Mouse (Mus musculus) myocyte (in vitro differentiated cells): ENCODE measurements around the gene Itpr3. TPM values are rescaled to one million over a fixed set of nuclear protein-coding genes. Genes with fewer than 3 reads are reported as not detected.

ENCODE experiments used
- H3K27me3 ChIP-seq: one replicate; pipeline ENCODE4 v1.6.1; 2011; ENCODE audit not compliant: control insufficient read depth, insufficient read depth, insufficient read length
- H3K36me3 ChIP-seq: one replicate; pipeline ENCODE4 v1.6.1; 2011; ENCODE audit not compliant: control insufficient read depth, insufficient read depth
- H3K4me2 ChIP-seq: one replicate; pipeline ENCODE4 v1.6.1; 2011; ENCODE audit warnings: low read depth, control low read depth
- H3K4me3 ChIP-seq: one replicate; pipeline ENCODE4 v1.5.1; 2011; ENCODE audit warnings: mild to moderate bottlenecking, control low read depth, moderate library complexity
- H3K79me2 ChIP-seq: one replicate; pipeline ENCODE4 v1.6.1; 2011; ENCODE audit not compliant: control insufficient read depth, insufficient read depth
- H3ac ChIP-seq: one replicate; pipeline ENCODE4 v1.6.1; 2011; ENCODE audit not compliant: control insufficient read depth, insufficient read length
- CEBPB ChIP-seq: IDR thresholded peaks from 2 replicates; pipeline ENCODE4 v1.6.1; 2011; ENCODE audit warnings: mild to moderate bottlenecking, moderate library complexity; ENCODE audit not compliant: poor library complexity, insufficient read depth, severe bottlenecking
- E2F4 ChIP-seq: IDR thresholded peaks from one replicate; pipeline ENCODE4 v1.6.1; 2011; ENCODE audit warnings: mild to moderate bottlenecking, control low read depth, moderate library complexity; ENCODE audit not compliant: insufficient read depth
- MAX ChIP-seq: IDR thresholded peaks from one replicate; pipeline ENCODE4 v1.6.1; 2011; ENCODE audit warnings: low read depth, mild to moderate bottlenecking, control low read depth
- MYOD1 ChIP-seq, 3 experiments: IDR thresholded peaks; one replicate each; pipeline ENCODE4 v1.6.1; 2011; ENCODE audit warnings: control low read depth in 2 of 3, low read depth in 2 of 3, mild to moderate bottlenecking in 2 of 3, moderate library complexity in 1 of 3; ENCODE audit not compliant: insufficient read length in 2 of 3, control insufficient read depth in 1 of 3
- MYOG ChIP-seq, 3 experiments: IDR thresholded peaks; one replicate each; pipeline ENCODE4 v1.6.1; 2011; ENCODE audit warnings: control low read depth in 2 of 3, low read depth in 2 of 3, mild to moderate bottlenecking in 2 of 3; ENCODE audit not compliant: insufficient read length in 2 of 3, control insufficient read depth in 1 of 3, insufficient read depth in 1 of 3
- POLR2A ChIP-seq: IDR thresholded peaks from one replicate; pipeline ENCODE4 v1.6.1; 2011; ENCODE audit warnings: low read depth, mild to moderate bottlenecking, control low read depth, moderate library complexity; ENCODE audit not compliant: insufficient read length
- POLR2AphosphoS2 ChIP-seq: IDR thresholded peaks from one replicate; pipeline ENCODE4 v1.6.1; 2011; ENCODE audit warnings: low read depth, control low read depth; ENCODE audit not compliant: insufficient read length
- REST ChIP-seq: IDR thresholded peaks from one replicate; pipeline ENCODE4 v1.6.1; 2011; ENCODE audit warnings: mild to moderate bottlenecking, control low read depth, moderate library complexity; ENCODE audit not compliant: insufficient read depth, insufficient read length
- SRF ChIP-seq: IDR thresholded peaks from one replicate; pipeline ENCODE4 v1.6.1; 2011; ENCODE audit warnings: low read depth; ENCODE audit not compliant: control insufficient read depth, insufficient read length
- TCF12 ChIP-seq: IDR thresholded peaks from one replicate; pipeline ENCODE4 v1.6.1; 2011; ENCODE audit warnings: mild to moderate bottlenecking, control low read depth; ENCODE audit not compliant: poor library complexity, insufficient read depth, severe bottlenecking
- TCF3 ChIP-seq: IDR thresholded peaks from one replicate; pipeline ENCODE4 v1.6.1; 2011; ENCODE audit warnings: low read depth, control low read depth; ENCODE audit not compliant: insufficient read length
- USF1 ChIP-seq: IDR thresholded peaks from one replicate; pipeline ENCODE4 v1.6.1; 2011; ENCODE audit warnings: low read depth, mild to moderate bottlenecking, control low read depth, moderate library complexity
- polyA plus RNA-seq: library from polyadenylated mRNA; unstranded; fragments of >200 nt; fragmentation: generic; extraction: Trizol; gene quantifications from one replicate; pipeline ENCODE4 v1.2.1, GENCODE M21; 2012; ENCODE audit warnings: missing spikeins

The Itpr3 gene
- polyA plus RNA-seq, 1 experiment: 22.2 TPM

GRCm38 (mm10) chr17:27063717-27064116, 6.6 kb downstream of the Itpr3 start:
- H3K4me3 ChIP-seq: no peak overlapping the region
- H3K36me3 ChIP-seq: no peaks in the 10 kb centered on the region
- TF ChIP-seq MYOG (IDR thresholded peaks at IDR 0.05; ENCODE audit: control insufficient read depth in 1 of 3, insufficient read depth in 1 of 3, insufficient read length in 2 of 3, low read depth in 2 of 3): peak in 1 of 3 experiments; percentile 66
- TF ChIP-seq POLR2AphosphoS2: no peak
- TF ChIP-seq REST: no peak
- TF ChIP-seq CEBPB: no peak
- TF ChIP-seq USF1: no peak
- no peak for TF ChIP-seq POLR2A
- no peak for TF ChIP-seq E2F4
- no peak for TF ChIP-seq SRF
- TF ChIP-seq TCF12: no peak
- peak in 1 of 3 experiments; percentile 36 for TF ChIP-seq MYOD1 (IDR thresholded peaks at IDR 0.05; ENCODE audit: control insufficient read depth in 1 of 3, insufficient read length in 2 of 3, low read depth in 2 of 3)
- TF ChIP-seq TCF3: no peak
- peak overlapping the region; percentile 61 for H3K4me2 ChIP-seq
- H3K27me3 ChIP-seq: no peaks in the 10 kb centered on the region
- H3K79me2 ChIP-seq: peaks cover 19% of the 10 kb centered on the region
- no peak overlapping the region for H3ac ChIP-seq

- Histone ChIP-seq H3K4me3 (no peak overlapping the region), H3ac (no peak overlapping the region), H3K36me3 (no peaks in the 10 kb centered on the region), H3K79me2 (peaks cover 14% of the 10 kb centered on the region), H3K4me2 (peak overlapping the region; percentile 61), H3K27me3 (no peaks in the 10 kb centered on the region)
- TF ChIP-seq MAX: no peak
- TF ChIP-seq MYOG (IDR thresholded peaks at IDR 0.05; ENCODE audit: control insufficient read depth in 1 of 3, insufficient read depth in 1 of 3, insufficient read length in 2 of 3, low read depth in 2 of 3): peak in 1 of 3 experiments; percentile 30
- TF ChIP-seq POLR2AphosphoS2: no peak
- TF ChIP-seq MYOD1 (IDR thresholded peaks at IDR 0.05; ENCODE audit: control insufficient read depth in 1 of 3, insufficient read length in 2 of 3, low read depth in 2 of 3): peak in 1 of 3 experiments; percentile 48
- no peak for TF ChIP-seq SRF
- no peak for TF ChIP-seq CEBPB
- TF ChIP-seq TCF3: no peak
- no peak for TF ChIP-seq TCF12
- no peak for TF ChIP-seq E2F4
These were observed 7.1 kb downstream of the Itpr3 start for GRCm38 (mm10) chr17:27064195-27064594.

DNA sequence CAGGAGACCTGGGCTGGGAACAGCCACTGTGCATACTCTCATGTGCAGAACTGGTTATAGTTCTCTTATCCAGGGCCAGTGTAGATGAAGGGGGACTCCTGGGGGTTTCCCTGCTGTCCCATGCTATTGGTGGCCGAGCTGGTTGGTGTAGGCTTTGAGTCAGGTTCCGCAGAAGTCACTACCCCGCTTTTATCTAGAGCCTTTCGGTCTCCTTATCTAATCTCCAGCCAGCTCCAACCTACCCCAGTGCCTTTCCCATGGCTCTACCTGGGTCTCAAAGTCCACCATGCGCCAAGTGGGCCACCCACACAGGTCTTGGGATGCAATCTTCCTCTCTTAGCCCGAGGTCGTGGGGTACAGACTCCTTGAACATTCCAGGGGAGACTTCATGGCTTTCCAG, 9.0 kb downstream of the Itpr3 start:
- Histone ChIP-seq H3K36me3 (no peaks in the 10 kb centered on the region), H3K4me3 (no peak overlapping the region), H3K27me3 (no peaks in the 10 kb centered on the region), H3K79me2 (peaks cover 8% of the 10 kb centered on the region), H3K4me2 (no peak overlapping the region), H3ac (no peak overlapping the region)
- TF ChIP-seq MYOG (IDR thresholded peaks at IDR 0.05; ENCODE audit: control insufficient read depth in 1 of 3, insufficient read depth in 1 of 3, insufficient read length in 2 of 3, low read depth in 2 of 3): no peak
- no peak for TF ChIP-seq POLR2AphosphoS2
- no peak for TF ChIP-seq REST
- no peak for TF ChIP-seq TCF12
- no peak for TF ChIP-seq TCF3

DNA sequence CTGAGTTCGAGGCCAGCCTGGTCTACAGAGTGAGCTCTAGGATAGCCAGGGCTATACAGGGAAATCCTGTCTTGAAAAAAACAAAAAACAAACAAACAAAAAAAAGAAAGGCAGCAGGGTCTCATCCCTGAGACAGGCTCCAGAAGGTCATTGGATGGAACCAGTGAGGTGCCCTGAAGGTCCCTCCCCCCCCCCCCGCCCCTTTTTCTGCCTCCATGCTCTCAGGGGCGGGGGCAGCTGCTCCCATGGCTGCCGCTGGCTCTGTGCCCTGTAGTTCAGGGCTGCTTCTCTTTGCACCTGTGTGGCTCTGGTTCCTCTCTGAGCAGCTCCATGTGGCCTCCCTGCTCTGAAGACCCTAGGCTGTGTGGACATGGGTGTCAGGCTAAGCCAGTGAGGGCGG, 12.0 kb downstream of the Itpr3 start:
- H3K27me3 ChIP-seq: no peaks in the 10 kb centered on the region
- no peaks in the 10 kb centered on the region for H3K36me3 ChIP-seq
- no peak overlapping the region for H3K4me2 ChIP-seq
- H3K4me3 ChIP-seq: no peak overlapping the region
- no peaks in the 10 kb centered on the region for H3K79me2 ChIP-seq
- no peak overlapping the region for H3ac ChIP-seq
- no peak for TF ChIP-seq TCF12
- peak in 1 of 3 experiments; percentile 5 for TF ChIP-seq MYOD1 (IDR thresholded peaks at IDR 0.05; ENCODE audit: control insufficient read depth in 1 of 3, insufficient read length in 2 of 3, low read depth in 2 of 3)

DNA sequence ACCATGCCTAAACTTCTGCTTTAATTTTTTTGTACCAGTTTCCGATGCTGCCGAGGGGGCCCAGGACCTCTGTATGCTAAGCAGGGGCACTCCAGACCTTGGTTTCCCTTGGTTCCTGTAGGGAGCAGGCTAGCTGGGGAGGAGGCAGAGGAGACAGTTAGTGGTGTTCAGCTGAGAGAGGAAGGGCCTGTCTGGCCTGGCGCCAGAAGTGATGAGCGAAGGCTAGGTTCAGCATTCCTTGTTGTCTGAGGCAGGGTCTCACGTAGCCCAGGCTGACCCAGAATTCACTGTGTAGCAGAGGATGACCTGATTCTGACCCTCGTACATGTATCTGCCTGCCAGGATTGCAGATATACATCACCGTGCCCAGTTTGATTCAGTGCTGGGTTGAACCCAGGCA, 13.8 kb downstream of the Itpr3 start:
- TF ChIP-seq E2F4 (no peak), REST (no peak)
- no peaks in the 10 kb centered on the region for H3K27me3 ChIP-seq
- no peaks in the 10 kb centered on the region for H3K79me2 ChIP-seq
- H3K4me2 ChIP-seq: no peak overlapping the region
- H3K4me3 ChIP-seq: no peak overlapping the region
- no peak overlapping the region for H3ac ChIP-seq
- H3K36me3 ChIP-seq: no peaks in the 10 kb centered on the region

DNA sequence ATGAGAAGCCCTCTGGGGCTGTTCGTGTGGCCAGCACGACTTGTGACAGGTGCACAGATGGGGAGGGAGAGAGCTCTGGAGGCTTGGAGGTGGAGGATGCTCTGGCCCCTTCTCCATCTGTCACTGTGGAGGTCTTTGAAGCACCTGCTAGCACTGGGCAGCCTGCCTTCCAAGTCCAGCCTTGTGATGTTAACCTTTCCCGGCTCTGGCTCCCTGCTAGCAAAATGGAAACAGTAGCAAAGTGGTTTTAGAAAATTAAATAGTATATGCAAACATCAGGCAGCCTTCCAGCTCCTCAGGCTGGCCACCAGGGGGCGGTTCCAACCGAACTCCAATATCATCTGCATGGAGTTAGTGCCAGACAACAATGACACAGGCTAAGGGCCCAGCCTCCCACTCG, 14.5 kb downstream of the Itpr3 start:
- Histone ChIP-seq H3K4me3 (no peak overlapping the region), H3K4me2 (no peak overlapping the region), H3K79me2 (no peaks in the 10 kb centered on the region), H3K36me3 (peaks cover 3% of the 10 kb centered on the region), H3K27me3 (no peaks in the 10 kb centered on the region), H3ac (no peak overlapping the region)
- TF ChIP-seq MYOG (IDR thresholded peaks at IDR 0.05; ENCODE audit: control insufficient read depth in 1 of 3, insufficient read depth in 1 of 3, insufficient read length in 2 of 3, low read depth in 2 of 3): peak in 1 of 3 experiments; percentile 10
- no peak for TF ChIP-seq SRF
- peak in 1 of 3 experiments; percentile 39 for TF ChIP-seq MYOD1 (IDR thresholded peaks at IDR 0.05; ENCODE audit: control insufficient read depth in 1 of 3, insufficient read length in 2 of 3, low read depth in 2 of 3)
